Mouse (Mus musculus) duodenum, adult 2 months (tissue): ENCODE data around the gene Lipa. TPM values are rescaled to one million over a fixed set of nuclear protein-coding genes. Genes with fewer than 3 reads are reported as not detected.

Source experiments
- polyA plus RNA-seq: library from polyadenylated mRNA; depleted of rRNA; stranded (reverse); fragments of >200 nt; gene quantifications from 2 replicates; pipeline ENCODE4 v1.2.3, GENCODE M21; 2012; ENCODE audit warnings: low replicate concordance; rRNA removed

The Lipa gene
- polyA plus RNA-seq: 14.6 and 22.6 TPM in 2 replicates

DNA sequence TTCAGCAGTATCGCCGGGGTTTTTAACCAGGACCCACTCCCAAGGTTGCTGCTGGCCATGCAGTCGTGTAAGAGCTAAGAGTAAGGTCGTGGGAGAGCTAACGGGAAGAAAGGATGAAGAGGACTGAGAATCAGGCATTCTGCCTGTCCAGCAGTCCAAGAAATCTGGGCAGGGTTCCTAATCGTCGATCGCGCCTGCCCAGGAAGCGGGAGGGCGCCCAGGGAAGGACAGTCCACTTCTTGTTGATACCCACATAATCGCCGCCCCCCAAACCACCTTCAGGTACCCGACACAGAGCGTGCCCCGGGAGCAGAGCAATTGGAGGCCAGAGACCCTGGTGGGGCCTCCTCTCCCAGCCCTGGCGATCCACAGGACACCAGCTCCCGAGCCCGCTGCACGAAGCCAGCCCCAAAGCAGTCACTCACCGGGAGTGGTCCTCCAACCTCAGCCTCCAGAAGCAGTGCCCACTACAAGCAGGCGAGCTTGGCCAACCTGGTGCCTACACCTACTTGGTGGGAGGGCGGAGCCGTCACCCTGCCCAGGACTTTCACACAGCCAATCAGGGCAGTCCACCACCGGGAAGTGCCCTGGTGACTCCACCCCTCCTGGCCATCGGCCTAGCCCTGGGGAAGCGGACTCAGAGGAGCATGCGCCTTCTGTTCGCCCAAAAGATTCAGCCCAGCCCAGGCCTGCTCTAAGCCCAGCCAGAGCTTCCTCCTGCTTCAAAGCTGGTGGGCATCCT, at the start of gene Lipa:
TSS of gene Lipa (minus strand) at position 534 of the 742 bp plus-strand sequence.

DNA sequence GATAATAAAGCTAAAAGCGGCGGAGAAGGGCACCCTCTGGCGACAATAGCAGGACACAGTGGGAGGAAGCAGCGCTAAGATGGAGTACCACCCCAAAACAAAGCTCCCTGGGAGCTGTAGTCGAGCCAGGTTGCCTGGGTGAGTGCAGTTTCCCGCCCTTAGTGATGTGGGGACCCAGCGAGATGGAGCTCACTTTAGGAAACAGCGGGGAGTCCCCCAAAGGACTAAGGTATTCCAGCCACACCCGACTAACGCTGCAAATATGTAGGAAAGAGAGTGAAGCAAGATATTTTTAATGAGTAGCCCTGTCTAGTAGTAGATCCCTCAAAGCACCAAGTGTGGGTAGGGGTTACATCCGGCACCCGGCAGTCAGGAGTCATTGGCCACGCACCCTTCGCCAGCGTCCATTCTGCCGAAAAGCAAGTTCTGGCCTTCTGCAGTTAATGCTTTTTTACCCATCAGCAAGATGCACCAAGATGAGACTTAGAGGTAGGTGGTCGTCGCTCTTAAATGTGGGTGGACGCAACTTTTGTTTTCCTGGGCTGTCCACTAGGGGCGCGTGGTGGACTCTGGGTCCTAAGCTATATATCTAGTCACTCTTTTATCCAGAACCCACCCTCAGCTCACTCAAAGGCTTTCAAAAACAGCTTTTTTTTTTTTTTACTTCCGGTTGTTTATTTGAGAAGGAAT, 23.4 kb upstream of the Lipa start, which contains the start of gene Ifit2:
TSS of gene Ifit2 (plus strand) at position 161 of the 690 bp plus-strand sequence.

DNA sequence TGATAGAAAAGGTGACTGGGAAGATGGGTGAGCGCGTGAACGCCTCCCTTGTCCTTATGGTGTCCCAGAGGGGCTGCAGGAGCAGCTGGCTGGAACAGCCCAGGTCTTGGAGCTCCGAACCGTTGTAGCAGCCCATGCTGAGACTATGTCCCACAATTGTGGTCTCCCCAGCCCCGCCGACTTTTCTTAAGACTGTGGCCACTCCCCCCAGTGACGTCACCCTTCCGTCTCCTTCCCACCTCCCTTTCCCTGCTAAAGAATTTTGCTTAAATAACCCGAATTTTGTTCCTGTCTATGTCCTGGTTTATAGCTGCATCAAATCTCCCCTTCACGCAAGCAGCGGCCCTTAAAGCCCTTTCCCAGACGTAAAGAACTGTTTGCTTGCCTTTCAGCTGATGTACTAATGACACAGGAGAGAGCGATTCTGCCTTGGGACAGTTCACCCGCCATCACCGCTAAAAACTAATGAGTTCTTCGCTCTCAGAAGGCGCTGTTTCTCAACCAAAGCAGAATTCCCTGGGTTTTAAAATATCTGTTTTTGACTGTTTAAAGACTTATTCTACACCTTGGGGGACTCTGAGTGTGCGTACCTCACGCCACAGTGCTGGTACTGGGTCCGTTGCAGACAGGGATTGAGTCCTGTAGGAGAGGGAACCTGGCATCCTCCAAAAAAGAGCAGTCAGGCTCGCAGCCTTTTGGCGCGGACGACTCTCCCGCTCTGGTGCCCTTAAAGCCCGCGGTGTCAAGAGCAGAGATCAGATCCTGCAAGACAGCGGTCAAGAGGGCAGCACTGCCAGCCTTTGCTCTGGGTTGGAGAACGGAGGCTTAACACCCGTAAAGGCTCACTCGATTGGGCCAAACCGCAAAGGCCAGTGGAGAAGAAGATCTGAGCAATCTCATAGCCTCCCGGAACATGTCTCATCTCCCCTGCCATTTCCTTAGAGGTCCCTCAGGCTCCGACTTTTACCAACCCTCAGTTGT, 52.0 kb downstream of the Lipa start, which contains the start of gene Ch25h:
TSS of gene Ch25h (minus strand) at position 174 of the 981 bp plus-strand sequence.

Other genes with a start within 250 kb of the Lipa start
- 0.41 and 1.00 TPM in 2 replicates for gene Fas, start 236.8 kb downstream of the Lipa start, polyA plus RNA-seq
- gene Ch25h, start 52.3 kb downstream of the Lipa start, polyA plus RNA-seq: 7.0 and 8.7 TPM in 2 replicates
- gene Ifit2, start 23.2 kb upstream of the Lipa start, polyA plus RNA-seq: 0.07 and 0.08 TPM in 2 replicates
- 0.28 and 0.59 TPM in 2 replicates for gene Ifit3, start 56.1 kb upstream of the Lipa start, polyA plus RNA-seq
- gene Ifit1bl1, start 74.5 kb upstream of the Lipa start, polyA plus RNA-seq: 1.1 and 3.6 TPM in 2 replicates
- gene Ifit3b, start 80.5 kb upstream of the Lipa start, polyA plus RNA-seq: 0.15 and 0.31 TPM in 2 replicates
- gene Ifit1bl2, start 113.3 kb upstream of the Lipa start, polyA plus RNA-seq: 1.3 and 2.3 TPM in 2 replicates
- 0.90 and 8.1 TPM in 2 replicates for gene Ifit1, start 113.4 kb upstream of the Lipa start, polyA plus RNA-seq
- gene Slc16a12, start 219.8 kb upstream of the Lipa start, polyA plus RNA-seq: 0.31 and 2.3 TPM in 2 replicates